Mouse (Mus musculus): ENCODE results near the gene Gm7075. TPM values are rescaled to one million over a fixed set of nuclear protein-coding genes. Genes with fewer than 3 reads are reported as not detected.
"Not testable (repeated sequence)": the region's sequence is repeated elsewhere in the genome, so short reads cannot be mapped to it uniquely, and the experiment has no call there.

Gm7075 gene
- polyA plus RNA-seq, 1 experiment from 2014 or later = not detected

- Histone ChIP-seq H3K4me2 (no peak overlapping the region), H3K9me3 (replicated peaks) (no peaks in the 10 kb centered on the region), H3K36me3 (no peaks in the 10 kb centered on the region), H3K27ac (no peak overlapping the region), H3K4me1 (replicated peaks) (no peaks in the 10 kb centered on the region), H3K27me3 (no peaks in the 10 kb centered on the region), H3K9ac (no peak overlapping the region), H3K4me3 (no peak overlapping the region)
- 75% methylated on average over 7 of the region's 7 CpGs for WGBS
- no peak for ATAC-seq (replicated peaks; ENCODE audit: insufficient number of reproducible peaks, insufficient read depth, low FRiP score, low read depth)
Observed at GRCm38 (mm10) chr10:63415287-63415686, 6.3 kb downstream of the Gm7075 start.

GRCm38 (mm10) chr10:63412756-63413155 is 8.8 kb downstream of the Gm7075 start:
- no peak for ATAC-seq (replicated peaks; ENCODE audit: insufficient number of reproducible peaks, insufficient read depth, low FRiP score, low read depth)
- no peaks in the 10 kb centered on the region for H3K27me3 ChIP-seq
- H3K36me3 ChIP-seq = no peaks in the 10 kb centered on the region
- no peak overlapping the region for H3K27ac ChIP-seq
- no peaks in the 10 kb centered on the region for H3K4me1 ChIP-seq (replicated peaks)
- H3K9ac ChIP-seq = no peak overlapping the region
- WGBS = 86% methylated on average over 17 of the region's 17 CpGs
- H3K4me2 ChIP-seq = no peak overlapping the region
- H3K9me3 ChIP-seq (replicated peaks) = no peaks in the 10 kb centered on the region
- H3K4me3 ChIP-seq = no peak overlapping the region

GRCm38 (mm10) chr10:63411674-63412073 is 9.9 kb downstream of the Gm7075 start:
- not testable (repeated sequence) for H3K4me1 ChIP-seq (replicated peaks); H3K27ac ChIP-seq; ATAC-seq (replicated peaks; ENCODE audit: insufficient number of reproducible peaks, insufficient read depth, low FRiP score, low read depth); H3K4me3 ChIP-seq; H3K4me2 ChIP-seq; H3K36me3 ChIP-seq; H3K9ac ChIP-seq; H3K9me3 ChIP-seq (replicated peaks); H3K27me3 ChIP-seq
- 87% methylated on average over 6 of the region's 7 CpGs for WGBS

GRCm38 (mm10) chr10:63410162-63410956 is 11.2 kb downstream of the Gm7075 start:
- no peaks in the 10 kb centered on the region for H3K9me3 ChIP-seq (replicated peaks)
- H3K27me3 ChIP-seq = no peaks in the 10 kb centered on the region
- no peaks in the 10 kb centered on the region for H3K36me3 ChIP-seq
- 67% methylated on average over 16 of the region's 16 CpGs for WGBS
- H3K9ac ChIP-seq = no peak overlapping the region
- H3K4me1 ChIP-seq (replicated peaks) = no peaks in the 10 kb centered on the region
- H3K4me3 ChIP-seq = no peak overlapping the region
- no peak overlapping the region for H3K4me2 ChIP-seq
- H3K27ac ChIP-seq = no peak overlapping the region
- ATAC-seq (replicated peaks; ENCODE audit: insufficient number of reproducible peaks, insufficient read depth, low FRiP score, low read depth) = no peak

GRCm38 (mm10) chr10:63403636-63404035 is 18.0 kb downstream of the Gm7075 start:
- Histone ChIP-seq H3K4me3 (no peak overlapping the region), H3K27me3 (no peaks in the 10 kb centered on the region), H3K4me1 (replicated peaks) (no peaks in the 10 kb centered on the region), H3K36me3 (no peaks in the 10 kb centered on the region), H3K9me3 (replicated peaks) (no peaks in the 10 kb centered on the region), H3K4me2 (no peak overlapping the region), H3K27ac (no peak overlapping the region), H3K9ac (no peak overlapping the region)
- 87% methylated on average over 2 of the region's 2 CpGs for WGBS
- ATAC-seq (replicated peaks; ENCODE audit: insufficient number of reproducible peaks, insufficient read depth, low FRiP score, low read depth) = no peak

- Histone ChIP-seq H3K9ac (no peak overlapping the region), H3K4me2 (no peak overlapping the region), H3K36me3 (no peaks in the 10 kb centered on the region), H3K4me1 (replicated peaks) (no peaks in the 10 kb centered on the region), H3K27ac (no peak overlapping the region), H3K27me3 (no peaks in the 10 kb centered on the region), H3K4me3 (no peak overlapping the region), H3K9me3 (replicated peaks) (no peaks in the 10 kb centered on the region)
- 87% methylated on average over 5 of the region's 5 CpGs for WGBS
- no peak for ATAC-seq (replicated peaks; ENCODE audit: insufficient number of reproducible peaks, insufficient read depth, low FRiP score, low read depth)
Observed at GRCm38 (mm10) chr10:63402731-63403504, 18.7 kb downstream of the Gm7075 start.

GRCm38 (mm10) chr10:63396963-63397362 is 24.6 kb downstream of the Gm7075 start:
- H3K4me1 ChIP-seq (replicated peaks) = no peaks in the 10 kb centered on the region
- no peak overlapping the region for H3K27ac ChIP-seq
- no peaks in the 10 kb centered on the region for H3K9me3 ChIP-seq (replicated peaks)
- no peak overlapping the region for H3K9ac ChIP-seq
- H3K36me3 ChIP-seq = no peaks in the 10 kb centered on the region
- WGBS = 87% methylated on average over 10 of the region's 10 CpGs
- no peak overlapping the region for H3K4me2 ChIP-seq
- no peaks in the 10 kb centered on the region for H3K27me3 ChIP-seq
- no peak overlapping the region for H3K4me3 ChIP-seq
- no peak for ATAC-seq (replicated peaks; ENCODE audit: insufficient number of reproducible peaks, insufficient read depth, low FRiP score, low read depth)

GRCm38 (mm10) chr10:63388948-63389347 is 32.6 kb downstream of the Gm7075 start:
- 76% methylated on average over 4 of the region's 4 CpGs for WGBS
- H3K27me3 ChIP-seq = no peaks in the 10 kb centered on the region
- ATAC-seq (replicated peaks; ENCODE audit: insufficient number of reproducible peaks, insufficient read depth, low FRiP score, low read depth) = no peak
- no peaks in the 10 kb centered on the region for H3K36me3 ChIP-seq
- H3K4me2 ChIP-seq = no peak overlapping the region
- H3K9me3 ChIP-seq (replicated peaks) = no peaks in the 10 kb centered on the region
- no peak overlapping the region for H3K9ac ChIP-seq
- H3K27ac ChIP-seq = no peak overlapping the region
- H3K4me1 ChIP-seq (replicated peaks) = peaks cover 4% of the 10 kb centered on the region; the same call in 1 of the 2 replicates
- H3K4me3 ChIP-seq = no peak overlapping the region

- H3K27ac ChIP-seq = peak overlapping the region; percentile 84
- peaks cover 4% of the 10 kb centered on the region; the same call in 1 of the 2 replicates for H3K4me1 ChIP-seq (replicated peaks)
- peak overlapping the region; percentile 70 for H3K4me3 ChIP-seq
- ATAC-seq (replicated peaks; ENCODE audit: insufficient number of reproducible peaks, insufficient read depth, low FRiP score, low read depth) = no peak
- no peaks in the 10 kb centered on the region for H3K36me3 ChIP-seq
- no peaks in the 10 kb centered on the region for H3K27me3 ChIP-seq
- no peaks in the 10 kb centered on the region for H3K9me3 ChIP-seq (replicated peaks)
- WGBS = 1% methylated on average over 10 of the region's 10 CpGs
- peak overlapping the region; percentile 83 for H3K4me2 ChIP-seq
- peak overlapping the region; percentile 66 for H3K9ac ChIP-seq
Observed at GRCm38 (mm10) chr10:63386991-63387390, 34.6 kb downstream of the Gm7075 start.

GRCm38 (mm10) chr10:63386444-63386843 is 35.1 kb downstream of the Gm7075 start:
- Histone ChIP-seq H3K36me3 (no peaks in the 10 kb centered on the region), H3K4me3 (peak overlapping the region; percentile 70), H3K9ac (peak overlapping the region; percentile 66), H3K9me3 (replicated peaks) (no peaks in the 10 kb centered on the region), H3K4me2 (peak overlapping the region; percentile 83), H3K27me3 (no peaks in the 10 kb centered on the region), H3K27ac (peak overlapping the region; percentile 84), H3K4me1 (replicated peaks) (peaks cover 9% of the 10 kb centered on the region; the same call in 1 of the 2 replicates)
- WGBS = under 1% methylated on average over 19 of the region's 19 CpGs
- peak; percentile 59; the same call in 1 of the 2 replicates for ATAC-seq (replicated peaks; ENCODE audit: insufficient number of reproducible peaks, insufficient read depth, low FRiP score, low read depth)

- H3K27me3 ChIP-seq; H3K36me3 ChIP-seq; ATAC-seq (replicated peaks; ENCODE audit: insufficient number of reproducible peaks, insufficient read depth, low FRiP score, low read depth); H3K9me3 ChIP-seq (replicated peaks): not testable (repeated sequence)
- Histone ChIP-seq H3K9ac (peak overlapping the region; percentile 66; the same call in 1 of the 2 replicates), H3K4me2 (peak overlapping the region; percentile 83), H3K27ac (peak overlapping the region; percentile 84; the same call in 1 of the 2 replicates), H3K4me1 (replicated peaks) (peaks cover 12% of the 10 kb centered on the region; the same call in 1 of the 2 replicates), H3K4me3 (peak overlapping the region; percentile 70)
- 24% methylated on average over 5 of the region's 5 CpGs for WGBS
Observed at GRCm38 (mm10) chr10:63385897-63386296, 35.7 kb downstream of the Gm7075 start.
